Mouse (Mus musculus): ENCODE data around the gene Trf.

DNA sequence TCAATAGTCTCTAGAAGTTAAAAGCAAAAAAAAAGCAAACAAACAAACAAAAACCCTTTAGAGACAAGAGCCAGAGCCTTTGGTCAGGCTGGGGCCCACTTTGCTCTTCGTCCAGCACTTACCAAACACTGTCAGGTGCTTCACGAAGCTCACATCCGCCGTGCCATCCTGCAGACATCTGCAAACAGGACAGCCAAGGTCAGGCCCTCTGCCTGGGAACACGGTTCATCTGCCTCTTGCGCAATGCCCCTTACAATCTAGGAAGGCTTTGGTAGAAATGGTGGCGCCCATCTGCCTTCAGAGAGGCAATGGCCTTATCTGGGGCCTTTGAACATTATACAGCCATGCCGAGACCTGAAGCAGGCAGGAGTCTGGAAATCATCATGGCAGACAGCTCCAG is 44.6 kb upstream of the Trf start:
- no peak for TF ChIP-seq EP300 (IDR thresholded peaks at IDR 0.05; ENCODE audit: low read depth)
- no peak for TF ChIP-seq CTCF (IDR thresholded peaks at IDR 0.05; ENCODE audit: low read depth)

Measured in heart, postnatal 0 days (tissue).